16 mouse cellular contexts compared by ENCODE assay signal in genomic region chr15:92160855-92161162, GRCm38 (mm10).
A peak's percentile ranks its signal among the peaks of the same experiment; 100 is the strongest.
DNase-seq lines count a peak whose midpoint lies in the region; ATAC-seq lines count a peak whose summit lies in the region.
"Had no signal": no experiment of that assay in that cellular context is flagged by ENCODE, and none has a peak within 500 bp of the region (broad histone marks: within the 10 kb centered on the region; RNA-seq: fewer than 3 reads in every experiment).

No protein-coding gene starts in this region.

- peak overlapping the region; percentile 27 for H3K4me3 ChIP-seq in forebrain, embryonic 12.5 days (replicated peaks)
- H3K4me3 ChIP-seq in hindbrain, embryonic 15.5 days = peak overlapping the region; percentile 42
- H3K4me3 ChIP-seq in neural tube, embryonic 12.5 days = no peak overlapping the region
- H3K4me3 ChIP-seq in heart, embryonic 10.5 days = no peak overlapping the region
- H3K4me3 ChIP-seq: erythroblast, embryonic 14.5 days; heart, embryonic 15.5 days; limb, embryonic 13.5 days had no signal

- no peaks in the 10 kb centered on the region for H3K9me3 ChIP-seq in forebrain, embryonic 12.5 days
- H3K9me3 ChIP-seq in hindbrain, embryonic 15.5 days = no peaks in the 10 kb centered on the region
- no peaks in the 10 kb centered on the region for H3K9me3 ChIP-seq in neural tube, embryonic 12.5 days
- no peaks in the 10 kb centered on the region for H3K9me3 ChIP-seq in heart, embryonic 10.5 days
- H3K9me3 ChIP-seq: heart, embryonic 15.5 days; limb, embryonic 13.5 days had no signal

- peak overlapping the region; percentile 51 for H3K4me2 ChIP-seq in forebrain, embryonic 12.5 days
- H3K4me2 ChIP-seq in hindbrain, embryonic 15.5 days = peak overlapping the region; percentile 59
- peak overlapping the region; percentile 58 for H3K4me2 ChIP-seq in neural tube, embryonic 12.5 days (replicated peaks)

- 46% methylated on average over 10 of the region's 10 CpGs for WGBS in forebrain, embryonic 12.5 days
- WGBS in hindbrain, embryonic 15.5 days = 26% methylated on average over 10 of the region's 10 CpGs
- WGBS in neural tube, embryonic 12.5 days = 43% methylated on average over 10 of the region's 10 CpGs
- WGBS in heart, embryonic 10.5 days = 65% methylated on average over 10 of the region's 10 CpGs

- peaks cover 14% of the 10 kb centered on the region for H3K4me1 ChIP-seq in forebrain, embryonic 12.5 days
- H3K4me1 ChIP-seq in hindbrain, embryonic 15.5 days (replicated peaks) = peaks cover 18% of the 10 kb centered on the region
- peaks cover 9% of the 10 kb centered on the region; the same call in 1 of the 2 replicates for H3K4me1 ChIP-seq in neural tube, embryonic 12.5 days
- no peaks in the 10 kb centered on the region for H3K4me1 ChIP-seq in heart, embryonic 10.5 days
- H3K4me1 ChIP-seq: heart, embryonic 15.5 days; limb, embryonic 13.5 days had no signal

- no peak for ATAC-seq in forebrain, embryonic 12.5 days (ENCODE audit: low FRiP score)
- ATAC-seq in hindbrain, embryonic 15.5 days (ENCODE audit: low FRiP score, low read depth) = no peak
- ATAC-seq in neural tube, embryonic 12.5 days (ENCODE audit: low FRiP score, low read depth) = no peak
- ATAC-seq: activated CD4-positive, CD25-positive, alpha-beta regulatory T cell, adult 4 months; intestine, embryonic 16.5 days had no signal

- peak overlapping the region; percentile 27 for H3K27ac ChIP-seq in forebrain, embryonic 12.5 days
- peak overlapping the region; percentile 80 for H3K27ac ChIP-seq in hindbrain, embryonic 15.5 days (replicated peaks)
- no peak overlapping the region for H3K27ac ChIP-seq in neural tube, embryonic 12.5 days
- no peak overlapping the region for H3K27ac ChIP-seq in heart, embryonic 10.5 days
- H3K27ac ChIP-seq: heart, embryonic 15.5 days; limb, embryonic 13.5 days had no signal

- no peaks in the 10 kb centered on the region for H3K36me3 ChIP-seq in forebrain, embryonic 12.5 days (replicated peaks)
- H3K36me3 ChIP-seq in hindbrain, embryonic 15.5 days = no peaks in the 10 kb centered on the region
- no peaks in the 10 kb centered on the region for H3K36me3 ChIP-seq in neural tube, embryonic 12.5 days
- H3K36me3 ChIP-seq in heart, embryonic 10.5 days = no peaks in the 10 kb centered on the region
- H3K36me3 ChIP-seq: heart, embryonic 15.5 days; limb, embryonic 13.5 days had no signal

- no peak overlapping the region for H3K9ac ChIP-seq in forebrain, embryonic 12.5 days
- H3K9ac ChIP-seq in hindbrain, embryonic 15.5 days = peak overlapping the region; percentile 48
- no peak overlapping the region for H3K9ac ChIP-seq in neural tube, embryonic 12.5 days
- H3K9ac ChIP-seq: heart, embryonic 15.5 days; limb, embryonic 13.5 days had no signal

- H3K27me3 ChIP-seq in forebrain, embryonic 12.5 days = no peaks in the 10 kb centered on the region
- H3K27me3 ChIP-seq in hindbrain, embryonic 15.5 days = no peaks in the 10 kb centered on the region
- H3K27me3 ChIP-seq in neural tube, embryonic 12.5 days (replicated peaks) = no peaks in the 10 kb centered on the region
- H3K27me3 ChIP-seq in heart, embryonic 10.5 days (ENCODE audit: insufficient read depth, poor library complexity, severe bottlenecking) = no peaks in the 10 kb centered on the region
- H3K27me3 ChIP-seq: heart, embryonic 15.5 days had no signal

- DNase-seq in cerebellum, postnatal 14 days = peak; percentile 25 to 57
- DNase-seq in cerebellum, adult 11 months = no peak
- no peak for DNase-seq in testis, postnatal 10 days (ENCODE audit: low spot score)
- no peak for DNase-seq in liver
- no peak for DNase-seq in heart, embryonic 10.5 days (ENCODE audit: low spot score)
- DNase-seq: B cell, adult 2 months; gastrocnemius, postnatal 14 days; lung, adult 2 months had no signal

Comparison
In these comparisons a context has a peak if more than half of its experiments do, and no peak if none do; other contexts are left out.
1. DNase-seq: peak in cerebellum, postnatal 14 days (2 of 2); none in cerebellum, adult 11 months (single experiment), testis, postnatal 10 days (single experiment), liver (single experiment) and heart, embryonic 10.5 days (single experiment).
2. H3K27ac ChIP-seq: peak in forebrain, embryonic 12.5 days (single experiment) and hindbrain, embryonic 15.5 days (single experiment); none in neural tube, embryonic 12.5 days (single experiment) and heart, embryonic 10.5 days (single experiment).
3. H3K4me3 ChIP-seq: peak in forebrain, embryonic 12.5 days (single experiment) and hindbrain, embryonic 15.5 days (single experiment); none in neural tube, embryonic 12.5 days (single experiment) and heart, embryonic 10.5 days (single experiment).
4. Peak in every context shown above with its lines, with median percentiles within 50 percentile points of each other: H3K4me2 ChIP-seq.